Mouse (Mus musculus) cerebellum, adult 2 months (tissue): Measurements from ENCODE around the gene Rpl11. TPM values are rescaled to one million over a fixed set of nuclear protein-coding genes. Genes with fewer than 3 reads are reported as not detected.
A peak's percentile ranks its signal among the peaks of the same experiment; 100 is the strongest.

Source experiments
- DNase-seq, 2 experiments: peaks; one replicate each; pipeline ENCODE4 v3.0.0; 2021
- H3K27ac ChIP-seq: fragments of 200-500 bp; 2 replicates; pipeline ENCODE4 v1.5.1; 2012; ENCODE audit warnings: low read length, control low read depth, inconsistent platforms; ENCODE audit not compliant: insufficient read depth
- H3K27me3 ChIP-seq: fragments of 200-500 bp; 2 replicates; pipeline ENCODE4 v1.6.1; 2012; ENCODE audit warnings: inconsistent platforms, mild to moderate bottlenecking, low read length, moderate library complexity; ENCODE audit not compliant: control insufficient read depth, insufficient read depth
- H3K4me1 ChIP-seq: fragments of 200-500 bp; 2 replicates; pipeline ENCODE4 v1.6.1; 2011; ENCODE audit warnings: low read length; ENCODE audit not compliant: control insufficient read depth, insufficient read depth
- H3K4me3 ChIP-seq: fragments of 200-500 bp; replicated peaks from 2 replicates; pipeline ENCODE3; 2011; ENCODE audit warnings: mild to moderate bottlenecking, low read depth, low read length, control low read depth; ENCODE audit not compliant: insufficient read depth
- CTCF ChIP-seq: fragments of 200-500 bp; IDR thresholded peaks from 2 replicates; pipeline ENCODE4 v1.5.1; 2011; ENCODE audit warnings: low read depth, mild to moderate bottlenecking, control low read depth, low read length, moderate library complexity, borderline replicate concordance; ENCODE audit not compliant: insufficient read depth
- POLR2A ChIP-seq: fragments of 200-500 bp; IDR thresholded peaks from 2 replicates; pipeline ENCODE4 v1.6.1; 2011; ENCODE audit warnings: low read length, control low read depth, borderline replicate concordance; ENCODE audit not compliant: insufficient read depth
- WGBS: fragments of 180-500 bp; shearing (Covaris S2); methylation state at CpG from one replicate; pipeline ENCODE4 v1.1.7; 2018; 5-methylcytosine and 5-hydroxymethylcytosine counted together
- polyA plus RNA-seq: library from polyadenylated mRNA; depleted of rRNA; stranded (reverse); fragments of >200 nt; gene quantifications from 2 replicates; pipeline ENCODE4 v1.2.3, GENCODE M21; 2012

The Rpl11 gene
- polyA plus RNA-seq, 1 experiment, result 481 TPM

- Histone ChIP-seq H3K27me3 (no peaks in the 10 kb centered on the region), H3K4me1 (no peaks in the 10 kb centered on the region), H3K27ac (no peak overlapping the region), H3K4me3 (no peak overlapping the region)
- WGBS, result 81% methylated on average over 5 of the region's 5 CpGs
- TF ChIP-seq CTCF (no peak), POLR2A (no peak)
- DNase-seq, result no peak
Measured at GRCm38 (mm10) chr4:136057916-136058315, 4.7 kb upstream of the Rpl11 start.

GRCm38 (mm10) chr4:136056030-136056429 lies 2.8 kb upstream of the Rpl11 start:
- H3K27me3 ChIP-seq, result no peaks in the 10 kb centered on the region
- no peak overlapping the region for H3K4me3 ChIP-seq
- TF ChIP-seq POLR2A (no peak), CTCF (no peak)
- WGBS, result 8% methylated on average over 1 of the region's 1 CpGs
- no peak for DNase-seq
- H3K27ac ChIP-seq, result no peak overlapping the region
- peaks cover 2% of the 10 kb centered on the region; the same call in 1 of the 2 replicates for H3K4me1 ChIP-seq

DNA sequence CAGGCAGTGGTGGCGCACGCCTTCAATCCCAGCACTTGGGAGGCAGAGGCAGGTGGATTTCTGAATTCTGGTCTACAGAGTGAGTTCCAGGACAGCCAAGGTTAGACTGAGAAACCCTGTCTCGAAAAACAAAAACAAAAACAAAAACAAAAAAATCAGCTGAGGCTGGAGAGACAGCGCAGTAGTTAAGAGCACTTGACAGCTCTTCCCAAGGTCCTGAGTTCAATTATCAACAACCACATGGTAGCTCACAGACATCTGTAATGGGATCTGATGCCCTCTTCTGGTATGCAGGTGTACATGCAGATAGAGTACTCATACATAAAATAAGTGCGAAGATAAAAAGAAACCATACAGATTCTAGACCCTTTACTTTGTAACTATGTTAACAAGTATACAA lies 615 bp upstream of the Rpl11 start:
- no peak overlapping the region for H3K4me3 ChIP-seq
- 81% methylated on average over 5 of the region's 5 CpGs for WGBS
- H3K27me3 ChIP-seq, result no peaks in the 10 kb centered on the region; the same call in 1 of the 2 replicates
- no peak for TF ChIP-seq CTCF
- TF ChIP-seq POLR2A, result no peak
- no peak overlapping the region for H3K27ac ChIP-seq
- H3K4me1 ChIP-seq, result peaks cover 5% of the 10 kb centered on the region
- no peak for DNase-seq

- TF ChIP-seq POLR2A (no peak), CTCF (no peak)
- H3K27me3 ChIP-seq, result no peaks in the 10 kb centered on the region; the same call in 1 of the 2 replicates
- WGBS, result under 1% methylated on average over 50 of the region's 50 CpGs
- DNase-seq, result no peak
- peak overlapping the region; percentile 94 for H3K4me3 ChIP-seq
- peaks cover 5% of the 10 kb centered on the region for H3K4me1 ChIP-seq
- peak overlapping the region; percentile 45; the same call in 1 of the 2 replicates for H3K27ac ChIP-seq
Measured at GRCm38 (mm10) chr4:136052534-136053246, 538 bp downstream of the Rpl11 start.

GRCm38 (mm10) chr4:136052060-136052459 lies 1.2 kb downstream of the Rpl11 start:
- no peak for DNase-seq
- Histone ChIP-seq H3K27me3 (no peaks in the 10 kb centered on the region; the same call in 1 of the 2 replicates), H3K4me1 (peaks cover 5% of the 10 kb centered on the region), H3K4me3 (peak overlapping the region; percentile 94), H3K27ac (no peak overlapping the region)
- TF ChIP-seq CTCF, result no peak
- TF ChIP-seq POLR2A, result no peak
- 1% methylated on average over 3 of the region's 3 CpGs for WGBS

- Histone ChIP-seq H3K4me1 (peaks cover 5% of the 10 kb centered on the region), H3K27ac (no peak overlapping the region), H3K4me3 (no peak overlapping the region), H3K27me3 (no peaks in the 10 kb centered on the region; the same call in 1 of the 2 replicates)
- 80% methylated on average over 6 of the region's 6 CpGs for WGBS
- TF ChIP-seq POLR2A (no peak), CTCF (no peak)
- DNase-seq, result no peak
Measured at GRCm38 (mm10) chr4:136050226-136050625, 3.0 kb downstream of the Rpl11 start.

GRCm38 (mm10) chr4:136048291-136049032 lies 4.8 kb downstream of the Rpl11 start:
- DNase-seq, result no peak
- TF ChIP-seq POLR2A (no peak), CTCF (no peak)
- H3K4me3 ChIP-seq, result no peak overlapping the region
- WGBS, result 76% methylated on average over 4 of the region's 4 CpGs
- H3K4me1 ChIP-seq, result peaks cover 5% of the 10 kb centered on the region
- H3K27ac ChIP-seq, result no peak overlapping the region
- H3K27me3 ChIP-seq, result no peaks in the 10 kb centered on the region; the same call in 1 of the 2 replicates

- TF ChIP-seq CTCF (no peak), POLR2A (no peak)
- Histone ChIP-seq H3K4me3 (no peak overlapping the region), H3K27me3 (no peaks in the 10 kb centered on the region; the same call in 1 of the 2 replicates), H3K27ac (no peak overlapping the region), H3K4me1 (peaks cover 5% of the 10 kb centered on the region)
- WGBS, result 46% methylated on average over 4 of the region's 4 CpGs
- DNase-seq, result no peak
Measured at GRCm38 (mm10) chr4:136047626-136048025, 5.6 kb downstream of the Rpl11 start.
